Mouse (Mus musculus) kidney, adult 18-20 months (tissue): ENCODE results near the gene Lcn11.
"Not testable (repeated sequence)": the region's sequence is repeated elsewhere in the genome, so short reads cannot be mapped to it uniquely, and the experiment has no call there.

Experiments used
- DNase-seq: peaks from one replicate; pipeline ENCODE4 v3.0.0; 2021

Gene Lcn11

GRCm38 (mm10) chr2:25776717-25777116, at the start of gene Lcn11:
Gene Lcn11 (plus strand): TSS chr2:25777017.
- DNase-seq = no peak

- DNase-seq = no peak
Measured at GRCm38 (mm10) chr2:25733199-25733930, 43.5 kb upstream of the Lcn11 start.

DNA sequence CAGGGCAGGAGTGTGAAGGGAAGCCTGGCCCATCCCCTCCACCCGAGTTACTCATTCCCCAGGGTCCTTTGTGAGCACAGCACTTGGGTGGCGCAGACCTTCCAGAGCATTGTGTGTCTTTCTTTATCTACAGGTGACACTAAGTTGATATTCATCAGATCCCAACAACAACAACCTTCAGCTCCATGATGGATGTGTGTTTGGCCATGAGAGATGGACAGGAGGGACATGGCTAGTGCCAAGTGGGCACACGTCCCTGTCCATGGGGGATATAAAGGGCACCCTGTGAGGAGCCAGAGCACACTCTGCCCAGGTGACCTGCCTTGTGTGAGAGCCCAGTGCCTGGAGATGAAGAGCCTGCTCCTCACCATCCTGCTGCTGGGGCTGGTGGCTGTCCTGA, 40.1 kb upstream of the Lcn11 start, which contains the start of gene Obp2b:
Gene Obp2b (plus strand): TSS at position 301 of the 400 bp plus-strand sequence.
- not testable (repeated sequence) for DNase-seq

DNA sequence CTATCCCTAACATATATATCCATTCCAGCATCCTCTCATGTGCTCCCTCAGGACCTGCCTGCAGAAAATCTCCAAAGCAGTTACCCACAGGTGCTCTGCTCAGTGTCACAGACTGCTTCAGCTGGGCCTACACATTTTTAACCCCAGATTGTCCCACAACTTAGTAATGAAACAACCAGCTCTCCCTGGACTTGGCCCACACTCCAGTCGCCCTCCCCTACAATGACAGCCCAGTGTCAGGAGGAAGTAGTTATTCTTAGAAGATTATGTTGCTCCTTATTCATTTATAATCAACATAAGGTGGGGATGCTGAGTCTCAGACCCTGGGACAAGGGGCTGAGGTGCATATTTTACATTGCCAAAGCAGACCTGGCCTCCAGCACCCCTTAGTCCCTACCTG, 35.1 kb upstream of the Lcn11 start:
- no peak for DNase-seq

DNA sequence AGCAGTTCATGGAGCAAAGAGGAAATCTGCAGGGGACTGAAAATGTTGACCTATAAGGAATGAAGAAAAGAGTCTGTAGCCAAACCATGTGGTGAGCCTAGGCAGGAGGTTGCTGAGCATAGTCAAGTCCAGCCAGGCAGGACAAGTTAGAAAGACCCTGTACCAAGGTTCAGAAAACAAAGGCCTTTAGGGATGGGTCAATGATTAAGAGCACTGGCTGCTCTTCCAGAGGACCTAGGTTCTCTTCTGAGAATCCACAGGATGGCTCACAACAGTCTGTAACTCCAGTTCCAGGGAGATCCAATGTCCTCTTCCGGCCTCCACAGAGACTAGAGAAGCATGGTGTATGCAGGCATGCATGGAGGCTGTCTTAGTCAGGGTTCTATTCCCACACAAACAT, 22.6 kb upstream of the Lcn11 start:
- DNase-seq = no peak

DNA sequence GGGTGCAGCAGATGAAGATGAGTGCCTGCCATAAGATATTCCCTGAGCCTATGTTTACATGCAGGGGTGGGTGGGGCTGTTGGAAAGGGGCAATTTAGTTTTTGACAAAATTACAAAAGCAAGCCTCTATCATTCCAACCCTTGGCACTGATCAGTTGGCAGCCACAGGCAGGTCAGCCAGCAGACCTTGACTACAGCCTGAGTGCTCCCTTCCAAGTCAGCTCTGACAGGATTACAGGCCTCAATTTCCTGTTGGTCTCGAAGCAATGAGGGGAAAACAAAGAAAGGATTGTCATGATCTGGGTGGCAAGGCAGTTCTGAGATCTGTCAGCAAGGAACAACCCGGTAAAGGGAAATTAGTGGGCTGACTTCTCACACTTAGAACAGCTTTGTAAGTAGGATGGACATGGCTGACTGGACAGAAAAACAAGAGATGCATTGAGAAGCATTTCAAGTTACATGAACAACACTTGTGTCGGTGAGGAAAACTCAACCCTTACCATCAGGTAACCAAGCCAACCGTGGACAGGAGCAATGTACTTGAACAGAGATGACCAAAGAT, 18.7 kb upstream of the Lcn11 start:
- DNase-seq = no peak

- no peak for DNase-seq
Measured at GRCm38 (mm10) chr2:25765269-25765668, 11.5 kb upstream of the Lcn11 start, which contains the start of gene Lcn3. Gene Lcn3 (plus strand): TSS chr2:25765569.

- DNase-seq = no peak
Measured at GRCm38 (mm10) chr2:25767764-25768163, 9.1 kb upstream of the Lcn11 start.

GRCm38 (mm10) chr2:25773507-25773906, 3.3 kb upstream of the Lcn11 start:
- no peak for DNase-seq

DNA sequence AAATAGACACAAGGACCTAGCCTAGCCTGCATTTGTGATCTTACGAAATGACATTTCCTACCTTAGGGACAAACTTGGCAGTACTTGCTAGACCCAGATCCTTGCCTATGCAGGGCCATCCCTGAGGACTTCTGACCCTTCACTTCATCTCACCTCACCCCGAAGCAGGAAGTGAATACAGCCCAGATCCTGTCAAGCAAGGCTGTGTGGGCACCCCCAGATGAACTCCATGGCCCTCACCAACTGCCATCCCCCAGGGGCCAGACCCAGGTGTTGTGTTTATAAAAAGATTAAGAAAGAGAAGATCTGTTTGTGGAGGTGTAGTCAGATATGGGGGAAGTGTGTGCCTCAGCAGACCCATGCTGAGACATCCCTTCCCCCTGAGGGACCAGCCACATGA, 2.2 kb upstream of the Lcn11 start:
- no peak for DNase-seq

DNA sequence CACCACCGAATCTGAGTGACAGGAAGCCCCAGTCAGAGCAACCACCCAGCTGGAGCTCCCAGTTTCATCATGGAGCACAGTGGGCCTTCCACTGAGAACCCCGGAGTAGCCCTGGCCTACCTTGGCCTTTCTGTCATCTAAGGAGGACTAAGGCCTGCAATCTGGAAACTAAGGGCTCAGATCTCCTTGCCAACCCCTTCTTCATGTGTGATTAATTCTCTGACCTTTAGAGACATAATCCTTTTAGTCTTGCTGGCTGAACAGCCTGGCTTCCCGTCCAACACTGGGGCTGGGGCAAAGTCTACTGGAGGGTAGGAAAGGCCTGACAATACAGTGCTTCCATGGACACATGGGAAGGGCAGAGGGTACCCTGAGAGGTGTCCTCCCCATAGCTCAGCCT, 826 bp upstream of the Lcn11 start:
- no peak for DNase-seq

DNA sequence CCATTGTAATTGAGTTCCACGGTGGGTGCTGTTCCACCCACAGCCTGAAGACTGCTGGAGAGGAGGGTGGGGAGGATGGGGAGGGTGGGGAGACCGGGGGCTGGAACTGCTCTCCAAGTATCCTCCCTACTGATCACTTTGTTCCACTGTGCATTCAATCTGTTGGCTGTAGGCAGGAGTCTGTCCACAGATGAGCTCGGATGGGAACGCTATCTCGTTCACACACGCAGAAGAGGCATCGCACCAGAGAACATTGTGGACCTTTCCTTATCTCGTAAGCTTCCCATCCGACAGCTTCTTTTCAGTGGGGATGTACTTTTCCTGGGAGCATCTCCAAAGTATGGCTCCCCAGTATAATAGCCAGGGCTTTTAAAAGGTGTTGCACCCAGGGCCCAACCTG, 2.3 kb downstream of the Lcn11 start:
- DNase-seq = no peak

DNA sequence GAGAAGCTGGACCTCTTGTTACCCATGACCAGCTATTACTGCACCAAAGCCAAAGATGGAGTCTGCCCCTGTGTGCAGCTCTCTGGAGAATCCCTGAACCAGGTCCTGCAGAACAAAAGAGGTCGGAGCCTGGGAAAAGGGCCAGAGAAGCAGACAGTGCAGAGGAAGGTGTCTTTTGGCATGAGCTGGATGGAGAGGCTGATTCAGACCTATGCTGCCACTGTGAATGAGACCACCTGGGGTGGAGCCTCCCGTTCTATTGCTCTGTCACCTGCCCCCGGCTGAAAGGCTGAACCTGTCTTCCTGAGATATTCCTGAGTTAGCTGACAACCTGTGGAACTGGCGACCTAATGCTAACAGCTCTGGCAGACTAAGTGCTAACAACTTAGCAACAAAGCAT, 4.1 kb downstream of the Lcn11 start:
- DNase-seq = no peak

GRCm38 (mm10) chr2:25781957-25782356, 5.1 kb downstream of the Lcn11 start, which contains the start of gene Gm13539:
Gene Gm13539 (plus strand): TSS chr2:25782257.
- no peak for DNase-seq

DNA sequence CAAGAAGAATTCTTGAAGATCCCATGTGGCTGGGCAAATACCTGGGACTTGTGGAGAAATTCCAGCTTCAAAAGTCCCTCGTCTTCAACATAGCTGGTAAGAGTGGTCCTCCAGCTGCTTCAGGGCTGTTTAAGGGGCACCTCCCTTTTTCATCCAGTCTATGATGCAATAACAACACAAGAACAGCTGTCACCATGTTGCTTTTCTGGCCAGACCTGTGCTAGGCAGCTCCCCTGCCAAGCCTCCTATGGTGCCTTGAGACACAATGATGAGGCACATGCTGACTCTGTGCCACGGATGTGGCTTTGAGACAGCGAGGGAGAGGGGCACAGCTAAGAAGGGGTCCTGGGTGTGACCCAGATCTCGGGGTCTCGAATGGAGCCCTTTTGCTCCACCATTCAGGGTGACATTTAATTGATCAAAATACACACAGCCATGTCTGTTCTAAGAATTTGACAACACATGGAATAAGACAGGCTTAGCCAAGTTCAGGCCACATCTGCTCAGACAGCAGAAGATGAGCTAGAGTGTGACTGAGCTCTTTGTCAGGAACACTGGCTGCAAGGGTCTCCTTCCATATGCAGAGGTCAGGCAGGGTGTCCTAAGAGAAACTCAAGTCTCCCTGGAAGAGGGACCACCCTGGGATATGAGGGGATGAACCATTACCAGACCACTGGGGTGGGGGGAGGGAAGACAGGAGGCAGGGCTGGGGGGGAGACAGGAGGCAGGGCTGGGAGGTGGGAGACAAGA, 8.9 kb downstream of the Lcn11 start:
- no peak for DNase-seq

DNA sequence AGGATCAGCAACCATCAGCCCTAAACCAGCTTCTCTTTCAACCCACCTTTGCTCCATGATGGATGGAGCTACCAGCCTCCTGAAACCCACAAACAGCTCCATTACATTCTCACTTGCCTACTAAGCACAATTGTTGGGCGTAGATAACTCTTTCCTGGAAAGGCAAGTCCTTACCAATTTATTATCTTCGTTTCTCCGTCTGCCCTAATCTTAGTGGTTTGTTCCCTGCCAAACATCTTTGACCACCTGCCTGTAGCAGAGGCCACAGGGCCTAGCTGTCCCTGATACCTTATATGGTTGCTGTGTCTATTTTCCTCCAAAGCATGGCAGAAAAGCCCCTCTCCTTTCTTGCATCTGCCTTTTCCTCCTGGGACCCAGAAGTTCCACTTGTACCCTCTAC, 12.3 kb downstream of the Lcn11 start:
- no peak for DNase-seq

GRCm38 (mm10) chr2:25797635-25798034, 20.8 kb downstream of the Lcn11 start:
- no peak for DNase-seq

- no peak for DNase-seq
Measured at GRCm38 (mm10) chr2:25798065-25798464, 21.2 kb downstream of the Lcn11 start.

DNA sequence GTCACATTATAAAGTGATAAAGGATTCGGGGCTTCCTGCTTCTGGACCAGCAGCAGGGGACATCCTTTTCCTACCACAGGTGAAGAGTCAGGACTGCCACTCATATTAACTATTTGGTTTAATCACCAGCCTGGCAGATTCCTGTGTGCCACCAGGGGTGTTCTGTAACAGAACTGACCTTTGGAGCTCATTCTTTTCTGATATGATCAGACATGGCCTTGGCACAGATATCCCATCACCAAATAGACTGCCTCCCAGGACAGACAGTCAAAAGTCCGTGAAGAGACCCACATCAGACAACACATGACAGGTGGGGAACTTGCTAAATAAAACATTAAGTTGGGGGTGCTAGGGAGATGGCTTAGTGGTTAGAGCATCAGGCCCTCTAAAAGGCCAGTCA, 34.9 kb downstream of the Lcn11 start:
- DNase-seq = no peak

GRCm38 (mm10) chr2:25813364-25813763, 36.5 kb downstream of the Lcn11 start:
- DNase-seq = no peak

DNA sequence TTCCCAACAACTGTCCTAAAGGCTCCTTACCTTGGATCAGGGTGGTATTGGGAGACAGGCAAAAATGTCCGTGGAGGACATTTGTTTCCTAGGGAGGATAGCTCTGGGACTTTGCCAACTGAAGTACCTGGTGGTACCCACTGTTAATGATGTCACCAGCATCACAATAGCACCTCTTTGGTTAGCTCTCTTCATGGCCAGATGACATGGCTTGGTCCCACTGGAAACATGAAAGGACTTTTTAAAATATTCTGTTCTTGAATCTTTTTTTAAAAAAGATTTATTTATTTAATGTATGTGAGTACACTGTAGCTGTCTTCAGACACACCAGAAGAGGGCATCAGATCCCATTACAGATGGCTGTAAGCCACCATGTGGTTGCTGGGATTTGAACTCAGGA, 38.9 kb downstream of the Lcn11 start, which contains the start of gene Glt6d1:
Gene Glt6d1 (minus strand): TSS at position 101 of the 400 bp plus-strand sequence.
- DNase-seq = not testable (repeated sequence)

DNA sequence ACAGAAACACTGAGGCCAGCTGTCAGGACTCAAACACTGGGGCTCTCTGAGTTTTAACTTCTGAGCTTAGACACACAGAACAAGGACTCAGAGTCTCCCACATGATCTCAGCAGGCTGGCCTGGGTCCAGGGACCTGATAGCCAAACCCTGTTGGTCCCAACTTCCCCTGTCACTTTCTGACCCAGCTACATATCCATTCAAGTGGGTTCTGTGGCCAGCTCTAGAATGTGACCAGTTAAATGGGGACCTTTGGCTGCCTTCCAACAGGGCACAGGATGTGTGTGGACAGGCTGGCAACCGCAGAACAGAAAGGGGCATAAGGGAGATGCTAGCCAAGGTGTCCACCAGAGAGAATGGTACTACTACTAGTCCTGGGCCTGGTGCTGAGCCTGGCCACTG, 46.0 kb downstream of the Lcn11 start, which contains the start of gene Lcn9:
Gene Lcn9 (plus strand): TSS at position 348 of the 400 bp plus-strand sequence.
- DNase-seq = no peak

GRCm38 (mm10) chr2:25824751-25825150, 47.9 kb downstream of the Lcn11 start:
- no peak for DNase-seq
